Mouse (Mus musculus) limb, embryonic 15.5 days (tissue): ENCODE data around the gene Tbcb. TPM values are rescaled to one million over a fixed set of nuclear protein-coding genes. Genes with fewer than 3 reads are reported as not detected.

Experiments used
- ATAC-seq: fragments of 200-750 bp; cut with Nextera tagmentation; 2 replicates; pipeline ENCODE4 v1.8.0; 2017; ENCODE audit warnings: low read depth, moderate TSS enrichment; ENCODE audit not compliant: insufficient number of reproducible peaks, low FRiP score, low TSS enrichment
- H3K27ac ChIP-seq: fragments of 300-500 bp; sonication (generic); 2 replicates; pipeline ENCODE4 v1.5.1; 2015; ENCODE audit warnings: moderate library complexity, mild to moderate bottlenecking, inconsistent platforms
- H3K27me3 ChIP-seq: fragments of 300-500 bp; sonication (generic); 2 replicates; pipeline ENCODE4 v1.6.1; 2015; ENCODE audit warnings: inconsistent platforms
- H3K36me3 ChIP-seq: fragments of 300-500 bp; sonication (generic); 2 replicates; pipeline ENCODE4 v1.6.1; 2015; ENCODE audit warnings: inconsistent platforms
- H3K4me1 ChIP-seq: fragments of 300-500 bp; sonication (generic); 2 replicates; pipeline ENCODE4 v1.6.1; 2015; ENCODE audit warnings: inconsistent platforms
- H3K4me2 ChIP-seq: fragments of 300-500 bp; sonication (generic); 2 replicates; pipeline ENCODE4 v1.6.1; 2015; ENCODE audit warnings: mild to moderate bottlenecking, inconsistent platforms
- H3K4me3 ChIP-seq: fragments of 300-500 bp; sonication (generic); 2 replicates; pipeline ENCODE4 v1.5.1; 2015; ENCODE audit warnings: mild to moderate bottlenecking, inconsistent platforms
- H3K9ac ChIP-seq: fragments of 300-500 bp; sonication (generic); 2 replicates; pipeline ENCODE4 v1.6.1; 2015; ENCODE audit warnings: inconsistent platforms
- H3K9me3 ChIP-seq: fragments of 300-500 bp; sonication (generic); 2 replicates; pipeline ENCODE4 v1.6.1; 2016; ENCODE audit warnings: inconsistent platforms
- WGBS: fragments of 180-500 bp; shearing (Covaris S2); methylation state at CpG from one replicate; pipeline ENCODE4 v1.1.7; 2015; 5-methylcytosine and 5-hydroxymethylcytosine counted together
- polyA plus RNA-seq: library from polyadenylated mRNA; unstranded; fragments of >200 nt; fragmentation: Nextera tagmentation; extraction: Ambion mirVana; gene quantifications from 2 replicates; pipeline ENCODE4 v1.2.1, GENCODE M21; 2015

Tbcb gene
- polyA plus RNA-seq, 1 experiment from 2014 or later: 175 TPM

- H3K4me3 ChIP-seq: no peak overlapping the region
- H3K4me2 ChIP-seq: no peak overlapping the region
- H3K36me3 ChIP-seq: no peaks in the 10 kb centered on the region
- no peak for ATAC-seq
- 76% methylated on average over 5 of the region's 5 CpGs for WGBS
- H3K27ac ChIP-seq: no peak overlapping the region
- no peak overlapping the region for H3K9ac ChIP-seq
- no peaks in the 10 kb centered on the region for H3K9me3 ChIP-seq
- no peaks in the 10 kb centered on the region for H3K27me3 ChIP-seq
- H3K4me1 ChIP-seq: peaks cover 13% of the 10 kb centered on the region; the same call in 1 of the 2 replicates
Observed at GRCm38 (mm10) chr7:30200200-30200599, 31.9 kb downstream of the Tbcb start.

- no peaks in the 10 kb centered on the region for H3K9me3 ChIP-seq
- H3K9ac ChIP-seq: no peak overlapping the region
- H3K4me3 ChIP-seq: no peak overlapping the region
- H3K36me3 ChIP-seq: no peaks in the 10 kb centered on the region
- ATAC-seq: no peak
- no peak overlapping the region for H3K27ac ChIP-seq
- H3K27me3 ChIP-seq: no peaks in the 10 kb centered on the region
- H3K4me2 ChIP-seq: no peak overlapping the region
- 68% methylated on average over 18 of the region's 18 CpGs for WGBS
- H3K4me1 ChIP-seq: peaks cover 16% of the 10 kb centered on the region; the same call in 1 of the 2 replicates
Observed at GRCm38 (mm10) chr7:30199498-30200139, 32.5 kb downstream of the Tbcb start.

- Histone ChIP-seq H3K27me3 (no peaks in the 10 kb centered on the region), H3K4me1 (peaks cover 18% of the 10 kb centered on the region), H3K9me3 (no peaks in the 10 kb centered on the region), H3K4me3 (peak within 1 kb of the TSS; percentile 7; the same call in 1 of the 2 replicates), H3K36me3 (no peaks in the 10 kb centered on the region), H3K9ac (no peak within 1 kb of the TSS), H3K27ac (peak within 1 kb of the TSS; percentile 27; the same call in 1 of the 2 replicates), H3K4me2 (peak within 1 kb of the TSS; percentile 8; the same call in 1 of the 2 replicates)
- WGBS: 8% methylated on average over 8 of the region's 8 CpGs
- ATAC-seq: peak; percentile 41; the same call in 1 of the 2 replicates
Observed at GRCm38 (mm10) chr7:30198481-30198971, 33.5 kb downstream of the Tbcb start, which contains the start of gene Capns1. TSS of gene Capns1 (minus strand) at chr7:30198811.

- ATAC-seq: no peak
- WGBS: 60% methylated on average over 5 of the region's 5 CpGs
- no peak overlapping the region for H3K4me3 ChIP-seq
Observed at GRCm38 (mm10) chr7:30197592-30198129, 34.4 kb downstream of the Tbcb start.

GRCm38 (mm10) chr7:30196171-30196570 is 35.9 kb downstream of the Tbcb start:
- Histone ChIP-seq H3K9ac (no peak overlapping the region), H3K4me1 (peaks cover 32% of the 10 kb centered on the region), H3K27me3 (no peaks in the 10 kb centered on the region), H3K4me3 (no peak overlapping the region), H3K27ac (no peak overlapping the region), H3K36me3 (peaks cover 17% of the 10 kb centered on the region), H3K4me2 (no peak overlapping the region), H3K9me3 (no peaks in the 10 kb centered on the region)
- no peak for ATAC-seq
- WGBS: 51% methylated on average over 6 of the region's 6 CpGs

More at GRCm38 (mm10) chr7:30197592-30198129, 34.4 kb downstream of the Tbcb start:
- Histone ChIP-seq H3K27ac (peak overlapping the region; percentile 27; the same call in 1 of the 2 replicates), H3K36me3 (peaks cover 2% of the 10 kb centered on the region; the same call in 1 of the 2 replicates), H3K4me1 (peaks cover 27% of the 10 kb centered on the region), H3K4me2 (no peak overlapping the region), H3K27me3 (no peaks in the 10 kb centered on the region), H3K9ac (no peak overlapping the region), H3K9me3 (no peaks in the 10 kb centered on the region)

- no peak overlapping the region for H3K9ac ChIP-seq
- peaks cover 32% of the 10 kb centered on the region for H3K4me1 ChIP-seq
Observed at GRCm38 (mm10) chr7:30195461-30195860, 36.6 kb downstream of the Tbcb start.

GRCm38 (mm10) chr7:30194884-30195283 is 37.2 kb downstream of the Tbcb start:
- H3K9ac ChIP-seq: peak overlapping the region; percentile 77
- no peaks in the 10 kb centered on the region for H3K9me3 ChIP-seq
- ATAC-seq: peak; percentile 89
- peak overlapping the region; percentile 93 for H3K27ac ChIP-seq
- H3K4me1 ChIP-seq: peaks cover 32% of the 10 kb centered on the region
- H3K36me3 ChIP-seq: peaks cover 30% of the 10 kb centered on the region
- H3K27me3 ChIP-seq: no peaks in the 10 kb centered on the region
- H3K4me2 ChIP-seq: peak overlapping the region; percentile 64
- under 1% methylated on average over 28 of the region's 28 CpGs for WGBS
- H3K4me3 ChIP-seq: peak overlapping the region; percentile 81

More at GRCm38 (mm10) chr7:30195461-30195860, 36.6 kb downstream of the Tbcb start:
- no peaks in the 10 kb centered on the region for H3K27me3 ChIP-seq
- H3K4me2 ChIP-seq: peak overlapping the region; percentile 64
- peak overlapping the region; percentile 81; the same call in 1 of the 2 replicates for H3K4me3 ChIP-seq
- no peak for ATAC-seq
- peaks cover 24% of the 10 kb centered on the region for H3K36me3 ChIP-seq
- no peaks in the 10 kb centered on the region for H3K9me3 ChIP-seq
- 53% methylated on average over 6 of the region's 6 CpGs for WGBS
- H3K27ac ChIP-seq: no peak overlapping the region

- Histone ChIP-seq H3K9me3 (no peaks in the 10 kb centered on the region), H3K4me2 (peak overlapping the region; percentile 64), H3K4me1 (peaks cover 32% of the 10 kb centered on the region), H3K27me3 (no peaks in the 10 kb centered on the region), H3K9ac (peak overlapping the region; percentile 77), H3K36me3 (peaks cover 32% of the 10 kb centered on the region), H3K27ac (peak overlapping the region; percentile 93), H3K4me3 (peak overlapping the region; percentile 81)
- WGBS: under 1% methylated on average over 26 of the region's 26 CpGs
- no peak for ATAC-seq
Observed at GRCm38 (mm10) chr7:30194101-30194831, 37.8 kb downstream of the Tbcb start.

- H3K27me3 ChIP-seq: no peaks in the 10 kb centered on the region
- peak overlapping the region; percentile 20 for H3K9ac ChIP-seq
- under 1% methylated on average over 26 of the region's 26 CpGs for WGBS
- H3K4me3 ChIP-seq: peak overlapping the region; percentile 81
- H3K4me2 ChIP-seq: peak overlapping the region; percentile 64
- peak overlapping the region; percentile 93 for H3K27ac ChIP-seq
- H3K36me3 ChIP-seq: peaks cover 38% of the 10 kb centered on the region
- H3K4me1 ChIP-seq: peaks cover 32% of the 10 kb centered on the region
- ATAC-seq: no peak
- H3K9me3 ChIP-seq: no peaks in the 10 kb centered on the region
Observed at GRCm38 (mm10) chr7:30193581-30194100, 38.4 kb downstream of the Tbcb start.

- Histone ChIP-seq H3K4me2 (peak overlapping the region; percentile 64), H3K27ac (peak overlapping the region; percentile 93), H3K9me3 (no peaks in the 10 kb centered on the region), H3K4me1 (peaks cover 28% of the 10 kb centered on the region), H3K4me3 (peak overlapping the region; percentile 81), H3K36me3 (peaks cover 44% of the 10 kb centered on the region), H3K27me3 (no peaks in the 10 kb centered on the region), H3K9ac (0 out of 2 replicates have a peak overlapping the region, but pooled peaks have one; percentile 20)
- 23% methylated on average over 9 of the region's 9 CpGs for WGBS
- no peak for ATAC-seq
Observed at GRCm38 (mm10) chr7:30193013-30193412, 39.1 kb downstream of the Tbcb start.

- Histone ChIP-seq H3K9ac (no peak overlapping the region), H3K9me3 (no peaks in the 10 kb centered on the region), H3K27ac (no peak overlapping the region), H3K4me3 (no peak overlapping the region), H3K36me3 (peaks cover 53% of the 10 kb centered on the region), H3K4me2 (no peak overlapping the region), H3K4me1 (peaks cover 23% of the 10 kb centered on the region), H3K27me3 (no peaks in the 10 kb centered on the region)
- ATAC-seq: no peak
- 89% methylated on average over 12 of the region's 12 CpGs for WGBS
Observed at GRCm38 (mm10) chr7:30192088-30192487, 40.0 kb downstream of the Tbcb start.
